Mouse (Mus musculus) v-Abl transformed pro-B cells (cell line): ENCODE data around the gene Klhl9.
"Not testable (repeated sequence)": the region's sequence is repeated elsewhere in the genome, so short reads cannot be mapped to it uniquely, and the experiment has no call there.

ENCODE experiments used
- in situ Hi-C, 2 experiments: fragments of 400-800 bp; cut with MboI; formaldehyde crosslinking; loops; one replicate each; pipeline ENCODE4 v1.15.1; 2025; ENCODE audit not compliant: unreplicated experiment in 2 of 2

Gene Klhl9

GRCm38 (mm10) chr4:88721791-88722721 is at the start of gene Klhl9, which contains the start of gene Gm26566:
Gene Klhl9, minus strand, starts transcription at chr4:88722465.
Gene Gm26566, plus strand, starts transcription at chr4:88721805.
- in situ Hi-C loops, result loop anchor here in 1 of 2 experiments (25.0 kb wide), 3 partner anchors 415 to 790 kb away; partner anchors contain the start of genes Cdkn2a and Mtap

- in situ Hi-C loops, result not testable (repeated sequence)
Observed at GRCm38 (mm10) chr4:88763384-88764018, 41.2 kb upstream of the Klhl9 start.

GRCm38 (mm10) chr4:88762341-88762740 is 40.1 kb upstream of the Klhl9 start:
- in situ Hi-C loops, result not testable (repeated sequence)

- in situ Hi-C loops, result not testable (repeated sequence)
Observed at GRCm38 (mm10) chr4:88761776-88762175, 39.5 kb upstream of the Klhl9 start.

- in situ Hi-C loops, result not testable (repeated sequence)
Observed at GRCm38 (mm10) chr4:88760431-88760830, 38.2 kb upstream of the Klhl9 start.

- in situ Hi-C loops, result not testable (repeated sequence)
Observed at GRCm38 (mm10) chr4:88759610-88760268, 37.5 kb upstream of the Klhl9 start, which contains the start of gene Gm13283. Gene Gm13283, plus strand, starts transcription at chr4:88760119.

GRCm38 (mm10) chr4:88758751-88759150 is 36.5 kb upstream of the Klhl9 start:
- in situ Hi-C loops, result not testable (repeated sequence)

- in situ Hi-C loops, result not testable (repeated sequence)
Observed at GRCm38 (mm10) chr4:88757628-88758031, 35.4 kb upstream of the Klhl9 start.

- in situ Hi-C loops, result not testable (repeated sequence)
Observed at GRCm38 (mm10) chr4:88756581-88757513, 34.6 kb upstream of the Klhl9 start.

- in situ Hi-C loops, result not testable (repeated sequence)
Observed at GRCm38 (mm10) chr4:88754818-88755340, 32.6 kb upstream of the Klhl9 start, which contains the start of gene Gm13271. Gene Gm13271, plus strand, starts transcription at chr4:88754868.

- in situ Hi-C loops, result no loop called here
Observed at GRCm38 (mm10) chr4:88749926-88750325, 27.7 kb upstream of the Klhl9 start.

- in situ Hi-C loops, result no loop called here
Observed at GRCm38 (mm10) chr4:88744207-88744606, 21.9 kb upstream of the Klhl9 start.

GRCm38 (mm10) chr4:88742771-88743371 is 20.6 kb upstream of the Klhl9 start:
- in situ Hi-C loops, result no loop called here

GRCm38 (mm10) chr4:88741426-88741825 is 19.2 kb upstream of the Klhl9 start:
- in situ Hi-C loops, result no loop called here

- in situ Hi-C loops, result no loop called here
Observed at GRCm38 (mm10) chr4:88739036-88739435, 16.8 kb upstream of the Klhl9 start.

GRCm38 (mm10) chr4:88738480-88738879 is 16.2 kb upstream of the Klhl9 start:
- in situ Hi-C loops, result no loop called here

GRCm38 (mm10) chr4:88727324-88727723 is 5.1 kb upstream of the Klhl9 start:
- in situ Hi-C loops, result loop anchor here (5.0 kb wide), 2 partner anchors 35 to 40 kb away; partner anchors contain the start of gene Ifnab (in 1 of the 2)

GRCm38 (mm10) chr4:88726727-88727126 is 4.5 kb upstream of the Klhl9 start:
- in situ Hi-C loops, result loop anchor here (5.0 kb wide), 2 partner anchors 34 to 39 kb away; partner anchors contain the start of gene Ifnab (in 1 of the 2)
